Mouse (Mus musculus) Patski (cell line): ENCODE measurements at regions not wholly inside any gene's neighbourhood (a gene's known extent, or its start where the extent isn't known, plus 50 kb on each side); places are given as distances from the start of the nearest gene placed in this dataset.

Experiments used
- ATAC-seq: fragments of 100-300 bp; one replicate; pipeline ENCODE4 v1.8.0; 2021
- CTCF ChIA-PET: fragments of 350-600 bp; sonication (Branson Sonifier 250); formaldehyde crosslinking; loops from one replicate; lab custom pipeline; 2022; ENCODE audit warnings: inconsistent platforms; lab: Charles Lee
- POLR2A ChIA-PET: fragments of 350-600 bp; sonication (Branson Sonifier 250); formaldehyde crosslinking; loops from one replicate; lab custom pipeline; 2022; ENCODE audit warnings: antibody characterized with exemption, inconsistent platforms; lab: Charles Lee
- DNase-seq: peaks from one replicate; pipeline ENCODE4 v3.0.0-alpha.2; 2011; ENCODE audit warnings: low read depth, low spot score
- H3K27me3 ChIP-seq: fragments of 371-371 bp; one replicate; pipeline ENCODE4 v1.5.1; 2021
- CTCF ChIP-seq: fragments of 100-300 bp; IDR thresholded peaks from one replicate; pipeline ENCODE4 v1.5.1; 2021
- in situ Hi-C: fragments of 300-500 bp; cut with MboI; formaldehyde crosslinking; loops from 3 replicates; pipeline ENCODE4 v1.11.1; 2018; ENCODE audit warnings: low pct_unique_long_range_greater_than_20kb, mixed read lengths

DNA sequence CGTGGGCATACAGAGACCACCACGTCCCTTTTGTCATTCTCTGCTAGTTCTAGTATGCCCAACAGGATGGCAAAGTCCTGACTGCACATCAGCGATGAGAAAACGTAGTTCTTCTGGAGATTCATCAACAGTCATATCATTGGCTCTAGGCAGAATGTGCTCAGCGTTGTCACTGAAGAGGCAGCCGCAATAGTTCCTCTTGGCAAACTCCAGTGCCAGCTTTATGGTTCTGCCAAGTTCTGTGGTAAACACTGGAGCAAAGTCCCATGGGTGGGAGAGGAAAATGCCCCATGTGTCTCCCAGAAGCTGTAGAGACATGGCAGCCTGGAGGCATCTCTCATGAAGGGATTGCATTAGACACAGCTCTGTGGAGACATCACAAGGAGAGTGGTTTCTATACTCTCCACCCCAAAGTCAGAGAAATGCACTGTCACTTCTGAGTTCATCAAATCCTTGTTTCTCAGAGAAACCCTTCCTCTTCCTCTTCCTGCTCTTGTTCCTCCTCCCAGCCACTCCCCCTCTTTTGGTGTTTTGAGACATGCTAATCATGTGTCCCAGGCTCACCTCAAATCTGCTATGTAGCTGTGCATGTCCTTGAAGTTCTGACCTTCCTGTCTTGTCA is 54.6 kb upstream of the Ugp2 start:
- ChIA-PET POLR2A (no interaction called here), CTCF (interaction anchor here (1.2 kb wide), 1 partner anchor 10 kb away, joined by 4 read pairs; no protein-coding TSS in a partner anchor)
- TF ChIP-seq CTCF = no peak
- in situ Hi-C loops = no loop called here
- DNase-seq (no peak), ATAC-seq (no peak)
- H3K27me3 ChIP-seq = no peaks in the 10 kb centered on the region

DNA sequence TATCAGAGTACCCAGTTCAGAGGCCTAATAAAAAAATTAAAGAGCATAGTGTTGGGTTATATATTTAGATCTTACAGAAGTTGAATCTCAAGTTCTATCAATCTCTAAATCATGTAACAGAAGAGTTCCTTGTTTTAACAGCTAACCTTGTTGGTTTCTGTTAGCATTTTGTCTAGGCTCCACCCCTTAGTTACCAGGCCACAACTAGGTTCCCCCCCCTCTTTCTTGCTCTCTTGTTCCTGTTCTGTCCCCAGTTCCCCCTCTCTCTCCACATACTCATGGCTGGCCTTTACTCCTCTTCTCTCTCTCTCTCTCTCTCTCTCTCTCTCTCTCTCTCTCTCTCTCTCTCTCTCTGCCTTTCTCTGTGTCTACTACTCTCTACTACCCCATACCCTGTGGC is 53.3 kb upstream of the Ugp2 start:
- in situ Hi-C loops = no loop called here
- POLR2A ChIA-PET = no interaction called here
- DNase-seq = no peak
- TF ChIP-seq CTCF = no peak
- no peaks in the 10 kb centered on the region for H3K27me3 ChIP-seq
- ATAC-seq = no peak
- CTCF ChIA-PET = no interaction called here

DNA sequence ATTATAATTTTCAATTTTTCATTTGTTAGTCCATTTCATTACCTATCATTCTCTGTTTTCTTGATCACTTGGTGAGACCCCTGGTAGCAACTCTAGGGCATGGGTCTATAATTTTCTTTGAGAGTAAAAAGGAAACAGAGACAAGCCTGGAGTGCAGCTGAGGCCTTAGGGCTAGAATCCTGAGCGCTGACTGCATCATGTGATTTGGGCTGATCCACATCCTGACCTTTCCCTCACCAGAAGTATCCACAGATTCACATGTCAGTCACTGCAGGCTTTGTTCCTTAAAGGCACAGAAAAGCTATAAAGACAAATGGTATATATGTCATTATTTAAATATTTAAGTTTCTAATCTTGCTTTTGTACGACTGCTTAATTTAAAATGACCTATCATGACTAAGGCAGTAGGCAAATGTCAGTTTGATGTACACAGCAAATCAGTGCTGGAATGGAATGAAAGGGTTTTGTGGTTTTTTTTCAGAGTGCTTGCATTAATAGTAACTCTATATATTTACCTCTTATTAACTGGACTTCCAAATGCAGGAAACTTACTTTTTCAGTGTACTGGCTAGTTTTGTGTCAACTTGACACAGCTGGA is 51.4 kb upstream of the Ugp2 start:
- ATAC-seq (no peak), DNase-seq (no peak)
- CTCF ChIA-PET = no interaction called here
- H3K27me3 ChIP-seq = no peaks in the 10 kb centered on the region
- in situ Hi-C loops = no loop called here
- POLR2A ChIA-PET = interaction anchor here (0.6 kb wide), 1 partner anchor 18 kb away, joined by 4 read pairs; no protein-coding TSS in a partner anchor
- no peak for TF ChIP-seq CTCF
